Mouse (Mus musculus) lung, embryonic 15.5 days (tissue): ENCODE results near the gene Bmpr1a. TPM values are rescaled to one million over a fixed set of nuclear protein-coding genes. Genes with fewer than 3 reads are reported as not detected.
"Not testable (repeated sequence)": the region's sequence is repeated elsewhere in the genome, so short reads cannot be mapped to it uniquely, and the experiment has no call there.

Experiments used
- ATAC-seq: fragments of 200-750 bp; cut with Nextera tagmentation; 2 replicates; pipeline ENCODE4 v1.8.0; 2017; ENCODE audit warnings: moderate number of reproducible peaks, borderline replicate concordance; ENCODE audit not compliant: low FRiP score, low TSS enrichment; ENCODE audit errors: extremely low read depth
- H3K27ac ChIP-seq: fragments of 300-500 bp; sonication (generic); 2 replicates; pipeline ENCODE4 v1.5.1; 2015; ENCODE audit warnings: moderate library complexity, mild to moderate bottlenecking, inconsistent platforms
- H3K27me3 ChIP-seq: fragments of 300-500 bp; sonication (generic); 2 replicates; pipeline ENCODE4 v1.6.1; 2015; ENCODE audit warnings: inconsistent platforms
- H3K36me3 ChIP-seq: fragments of 300-500 bp; sonication (generic); 2 replicates; pipeline ENCODE4 v1.6.1; 2015; ENCODE audit warnings: inconsistent platforms
- H3K4me1 ChIP-seq: fragments of 300-500 bp; sonication (generic); 2 replicates; pipeline ENCODE4 v1.6.1; 2015; ENCODE audit warnings: inconsistent platforms
- H3K4me2 ChIP-seq: fragments of 300-500 bp; sonication (generic); 2 replicates; pipeline ENCODE4 v1.6.1; 2015; ENCODE audit warnings: inconsistent platforms, mild to moderate bottlenecking, moderate library complexity
- H3K4me3 ChIP-seq: fragments of 300-500 bp; sonication (generic); 2 replicates; pipeline ENCODE4 v1.5.1; 2015; ENCODE audit warnings: mild to moderate bottlenecking, inconsistent platforms
- H3K9ac ChIP-seq: fragments of 300-500 bp; sonication (generic); 2 replicates; pipeline ENCODE4 v1.6.1; 2015; ENCODE audit warnings: inconsistent platforms
- H3K9me3 ChIP-seq: fragments of 300-500 bp; sonication (generic); 2 replicates; pipeline ENCODE4 v1.6.1; 2016; ENCODE audit warnings: inconsistent platforms
- WGBS: fragments of 180-500 bp; shearing (Covaris S2); methylation state at CpG from one replicate; pipeline ENCODE4 v1.1.7; 2015; 5-methylcytosine and 5-hydroxymethylcytosine counted together
- polyA plus RNA-seq: library from polyadenylated mRNA; unstranded; fragments of >200 nt; fragmentation: Nextera tagmentation; extraction: Ambion mirVana; gene quantifications from 2 replicates; pipeline ENCODE4 v1.2.1, GENCODE M21; 2015

Bmpr1a gene
- polyA plus RNA-seq, 1 experiment from 2014 or later: 39.1 TPM

DNA sequence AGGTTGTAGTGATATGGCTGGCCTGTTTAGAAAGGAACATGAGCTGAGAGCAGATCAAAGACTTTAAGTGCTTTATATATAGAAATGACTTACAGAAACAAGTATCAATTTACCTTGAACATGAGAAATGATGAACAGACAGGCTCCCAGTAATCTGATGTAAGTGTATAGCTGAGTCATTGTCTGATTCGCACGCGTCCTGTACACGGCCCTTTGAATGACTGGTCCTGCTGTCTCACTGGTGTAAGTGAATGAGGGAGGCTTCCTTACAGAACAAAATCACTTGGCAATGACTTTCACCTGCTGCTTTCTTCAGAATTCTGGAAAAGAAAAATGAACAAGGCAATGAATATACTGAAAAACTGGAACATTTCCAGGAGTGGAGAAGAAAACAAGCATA, 55.5 kb downstream of the Bmpr1a start:
- no peaks in the 10 kb centered on the region for H3K27me3 ChIP-seq
- H3K36me3 ChIP-seq: peaks cover 18% of the 10 kb centered on the region
- WGBS: 80% methylated on average over 4 of the region's 4 CpGs
- H3K4me1 ChIP-seq: 0 out of 2 replicates have a peak, but pooled peaks cover 4% of the 10 kb centered on the region
- H3K4me3 ChIP-seq: no peak overlapping the region
- no peaks in the 10 kb centered on the region for H3K9me3 ChIP-seq
- no peak overlapping the region for H3K9ac ChIP-seq
- no peak for ATAC-seq
- no peak overlapping the region for H3K27ac ChIP-seq
- H3K4me2 ChIP-seq: no peak overlapping the region

DNA sequence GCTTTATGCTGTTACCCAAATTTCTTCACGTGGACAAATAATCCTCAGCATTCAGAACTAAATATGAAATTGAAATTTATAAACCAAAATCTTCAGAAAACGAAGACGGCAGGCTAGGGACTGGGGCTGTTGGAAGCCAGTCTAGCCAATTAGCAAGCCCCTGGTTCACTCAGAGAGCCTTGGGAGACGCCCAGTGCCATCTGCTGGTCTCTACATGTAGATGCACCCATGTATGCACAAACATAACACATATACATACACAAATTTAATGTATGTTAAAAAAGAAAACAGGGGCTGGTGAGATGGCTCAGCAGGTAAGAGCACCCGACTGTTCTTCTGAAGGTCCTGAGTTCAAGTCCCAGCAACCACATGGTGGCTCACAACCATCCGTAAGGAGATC, 56.5 kb downstream of the Bmpr1a start:
- H3K27ac ChIP-seq: no peak overlapping the region
- WGBS: 93% methylated on average over 6 of the region's 6 CpGs
- no peak overlapping the region for H3K4me3 ChIP-seq
- H3K27me3 ChIP-seq: no peaks in the 10 kb centered on the region
- no peaks in the 10 kb centered on the region for H3K9me3 ChIP-seq
- H3K36me3 ChIP-seq: peaks cover 21% of the 10 kb centered on the region
- ATAC-seq: no peak
- H3K4me1 ChIP-seq: 0 out of 2 replicates have a peak, but pooled peaks cover 4% of the 10 kb centered on the region
- H3K4me2 ChIP-seq: no peak overlapping the region
- no peak overlapping the region for H3K9ac ChIP-seq

DNA sequence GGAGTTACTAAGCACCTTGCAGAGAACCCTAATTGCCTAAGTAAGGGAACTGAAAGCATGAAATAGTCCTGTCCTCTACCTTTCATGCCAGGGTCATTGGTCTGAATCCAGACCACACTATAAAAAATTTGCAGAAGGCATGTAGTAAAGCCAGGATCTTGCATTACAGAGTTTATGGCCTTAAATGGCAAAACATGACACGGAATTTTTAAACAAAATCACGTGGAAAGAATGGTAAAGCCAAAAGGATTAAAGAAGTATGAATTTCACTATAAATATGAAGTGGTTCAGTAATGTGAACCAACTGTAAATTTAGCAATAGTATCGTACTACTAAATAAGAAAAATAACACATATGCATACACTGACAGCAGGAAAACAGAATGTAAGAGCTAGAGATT, 57.8 kb downstream of the Bmpr1a start:
- H3K36me3 ChIP-seq: peaks cover 30% of the 10 kb centered on the region
- no peaks in the 10 kb centered on the region for H3K9me3 ChIP-seq
- 0 out of 2 replicates have a peak, but pooled peaks cover 4% of the 10 kb centered on the region for H3K4me1 ChIP-seq
- no peak overlapping the region for H3K27ac ChIP-seq
- no peak overlapping the region for H3K4me2 ChIP-seq
- ATAC-seq: no peak
- H3K4me3 ChIP-seq: no peak overlapping the region
- WGBS: 77% methylated on average over 3 of the region's 3 CpGs
- H3K9ac ChIP-seq: no peak overlapping the region
- H3K27me3 ChIP-seq: no peaks in the 10 kb centered on the region

DNA sequence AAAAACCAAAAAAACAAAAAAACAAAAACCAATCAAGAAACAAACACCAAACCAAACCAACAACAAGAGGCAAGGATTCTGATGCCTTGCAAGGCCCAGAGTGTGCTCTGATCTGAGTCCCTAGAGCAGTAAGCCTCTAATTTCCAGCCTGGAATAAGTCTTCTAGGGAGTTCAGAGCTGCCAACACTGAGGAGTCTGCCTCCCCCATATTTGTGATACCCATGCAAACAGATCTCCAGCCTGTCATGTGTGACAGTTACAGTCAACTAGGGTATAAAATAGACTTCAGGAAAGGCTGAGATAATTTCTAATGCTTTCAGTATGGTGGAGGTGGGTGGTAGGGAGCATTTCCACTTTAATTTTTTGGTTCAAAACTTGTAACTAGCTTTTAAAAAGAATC, 58.2 kb downstream of the Bmpr1a start:
- Histone ChIP-seq H3K9me3 (no peaks in the 10 kb centered on the region), H3K4me3 (no peak overlapping the region), H3K36me3 (peaks cover 32% of the 10 kb centered on the region), H3K27me3 (no peaks in the 10 kb centered on the region), H3K9ac (no peak overlapping the region), H3K27ac (no peak overlapping the region), H3K4me1 (0 out of 2 replicates have a peak, but pooled peaks cover 4% of the 10 kb centered on the region), H3K4me2 (no peak overlapping the region)
- no peak for ATAC-seq

DNA sequence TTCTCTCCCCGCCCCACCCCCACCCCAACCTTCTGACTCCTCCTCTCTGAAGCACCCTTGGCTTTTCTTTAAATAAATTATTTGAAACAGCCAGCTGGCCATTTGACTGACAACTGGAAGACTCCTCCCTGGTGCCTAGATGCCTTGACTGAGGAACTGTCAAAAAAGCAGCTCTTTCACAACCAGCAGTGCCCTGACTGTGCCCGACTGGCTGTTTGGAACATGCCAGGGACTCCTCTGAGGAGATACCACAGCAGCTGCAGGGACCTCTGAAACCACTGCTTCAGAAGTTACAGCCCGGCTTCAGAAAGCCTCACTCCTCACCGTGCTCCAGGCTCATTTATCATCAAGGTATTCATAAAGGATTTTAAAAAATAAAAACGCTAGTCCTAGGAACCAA, 58.8 kb downstream of the Bmpr1a start:
- Histone ChIP-seq H3K4me2 (no peak overlapping the region), H3K27ac (no peak overlapping the region), H3K4me3 (no peak overlapping the region), H3K27me3 (no peaks in the 10 kb centered on the region), H3K9ac (no peak overlapping the region), H3K36me3 (peaks cover 37% of the 10 kb centered on the region), H3K4me1 (no peaks in the 10 kb centered on the region), H3K9me3 (no peaks in the 10 kb centered on the region)
- no peak for ATAC-seq
- 73% methylated on average over 5 of the region's 5 CpGs for WGBS

DNA sequence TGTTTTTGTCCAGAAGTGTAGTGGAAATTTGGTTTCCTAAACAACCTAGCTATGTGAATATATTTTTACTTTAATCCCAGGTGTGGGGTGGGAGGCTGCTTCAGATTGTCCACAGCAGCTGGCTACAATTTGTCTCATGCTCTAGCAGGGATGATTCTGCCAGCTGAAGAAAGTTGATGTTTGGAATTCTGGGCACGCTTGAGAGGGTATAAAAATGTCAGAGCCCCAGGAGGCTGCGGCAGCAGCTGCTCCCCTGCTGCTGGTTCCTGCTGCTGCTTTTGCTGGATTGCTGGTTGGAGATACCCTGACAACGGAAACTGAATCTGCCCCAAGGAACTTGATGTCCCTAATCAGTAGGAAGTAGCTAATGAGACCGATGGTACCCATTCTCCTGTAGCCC, 60.6 kb downstream of the Bmpr1a start:
- WGBS: 84% methylated on average over 4 of the region's 4 CpGs
- Histone ChIP-seq H3K4me2 (no peak overlapping the region), H3K4me3 (no peak overlapping the region), H3K36me3 (peaks cover 37% of the 10 kb centered on the region), H3K27ac (no peak overlapping the region), H3K27me3 (no peaks in the 10 kb centered on the region), H3K4me1 (no peaks in the 10 kb centered on the region), H3K9me3 (no peaks in the 10 kb centered on the region), H3K9ac (no peak overlapping the region)
- no peak for ATAC-seq

DNA sequence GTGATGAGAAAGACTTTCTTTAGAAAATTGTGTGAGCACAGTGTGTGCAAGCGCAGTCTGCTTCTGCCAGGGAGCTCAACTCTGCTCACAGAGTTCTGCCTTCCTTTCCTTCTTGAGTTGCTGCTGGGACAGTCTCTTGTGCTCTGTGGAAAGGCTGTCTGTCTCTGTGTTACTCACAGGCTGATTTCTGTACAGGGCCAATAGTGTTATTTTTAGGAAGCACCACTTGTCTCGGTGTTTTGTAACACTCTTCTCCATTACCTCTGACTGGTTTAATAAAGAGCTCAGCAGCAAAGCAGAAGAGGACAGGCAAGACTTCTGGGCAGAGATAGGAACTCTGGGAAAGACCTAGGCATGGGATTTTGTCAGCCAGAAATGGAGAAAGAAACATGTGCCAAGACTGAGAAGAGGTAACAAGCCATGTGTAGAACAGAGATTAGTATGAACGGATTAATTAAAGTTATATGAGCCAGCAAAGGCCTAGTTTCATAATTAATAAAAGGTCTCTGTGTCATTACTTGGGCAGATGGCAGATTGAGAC, 62.5 kb downstream of the Bmpr1a start:
- Histone ChIP-seq H3K4me2 (no peak overlapping the region), H3K9me3 (no peaks in the 10 kb centered on the region), H3K27ac (no peak overlapping the region), H3K9ac (no peak overlapping the region), H3K27me3 (no peaks in the 10 kb centered on the region), H3K4me3 (no peak overlapping the region), H3K36me3 (peaks cover 29% of the 10 kb centered on the region), H3K4me1 (no peaks in the 10 kb centered on the region)
- ATAC-seq: no peak
- 84% methylated on average over 3 of the region's 3 CpGs for WGBS

DNA sequence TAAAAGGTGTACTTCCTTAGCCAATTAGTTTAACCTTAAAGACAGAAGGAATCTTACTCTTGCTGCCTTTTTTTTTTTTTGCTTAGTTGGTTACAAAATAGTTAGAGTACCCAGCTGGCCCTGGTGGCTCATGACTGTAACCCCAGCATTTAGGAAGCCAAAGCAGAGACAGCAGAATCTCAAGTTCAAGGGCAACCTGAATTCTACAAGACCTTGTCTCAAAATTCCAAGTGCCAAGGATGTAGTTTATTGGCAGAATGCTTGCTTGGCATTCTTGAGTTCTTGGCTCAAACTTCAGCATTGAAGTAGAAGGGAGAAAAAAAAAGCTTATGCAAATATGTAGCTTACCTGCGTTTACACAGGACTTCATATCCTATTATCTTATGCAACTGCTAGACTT, 74.1 kb downstream of the Bmpr1a start:
- Histone ChIP-seq H3K9ac (no peak overlapping the region), H3K27ac (no peak overlapping the region), H3K4me2 (no peak overlapping the region), H3K4me3 (no peak overlapping the region), H3K9me3 (no peaks in the 10 kb centered on the region), H3K36me3 (peaks cover 43% of the 10 kb centered on the region; the same call in 1 of the 2 replicates), H3K4me1 (no peaks in the 10 kb centered on the region), H3K27me3 (no peaks in the 10 kb centered on the region)
- 71% methylated on average over 1 of the region's 1 CpGs for WGBS
- no peak for ATAC-seq

DNA sequence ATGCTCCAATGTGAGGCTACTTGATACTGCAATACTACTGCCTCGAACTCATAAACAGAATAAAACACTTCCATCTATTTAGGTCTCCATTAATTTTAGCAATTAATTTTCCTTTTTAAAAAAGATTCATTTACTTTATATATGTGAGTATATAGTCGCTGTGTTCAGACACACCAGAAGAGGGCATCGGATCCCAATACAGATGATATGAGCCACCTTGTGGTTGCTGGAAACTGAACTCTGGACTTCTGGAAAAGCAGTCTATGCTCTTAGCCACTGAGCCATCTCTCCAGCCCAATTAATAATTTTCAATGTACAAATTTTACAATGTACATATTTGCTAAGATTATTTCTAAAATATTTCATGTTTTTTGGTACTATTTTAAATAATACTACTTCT, 74.9 kb downstream of the Bmpr1a start:
- H3K9me3 ChIP-seq: no peaks in the 10 kb centered on the region
- no peak overlapping the region for H3K4me3 ChIP-seq
- H3K27ac ChIP-seq: no peak overlapping the region
- 91% methylated on average over 3 of the region's 3 CpGs for WGBS
- no peak for ATAC-seq
- no peaks in the 10 kb centered on the region for H3K4me1 ChIP-seq
- no peak overlapping the region for H3K4me2 ChIP-seq
- no peaks in the 10 kb centered on the region for H3K27me3 ChIP-seq
- H3K36me3 ChIP-seq: peaks cover 49% of the 10 kb centered on the region; the same call in 1 of the 2 replicates
- H3K9ac ChIP-seq: no peak overlapping the region

DNA sequence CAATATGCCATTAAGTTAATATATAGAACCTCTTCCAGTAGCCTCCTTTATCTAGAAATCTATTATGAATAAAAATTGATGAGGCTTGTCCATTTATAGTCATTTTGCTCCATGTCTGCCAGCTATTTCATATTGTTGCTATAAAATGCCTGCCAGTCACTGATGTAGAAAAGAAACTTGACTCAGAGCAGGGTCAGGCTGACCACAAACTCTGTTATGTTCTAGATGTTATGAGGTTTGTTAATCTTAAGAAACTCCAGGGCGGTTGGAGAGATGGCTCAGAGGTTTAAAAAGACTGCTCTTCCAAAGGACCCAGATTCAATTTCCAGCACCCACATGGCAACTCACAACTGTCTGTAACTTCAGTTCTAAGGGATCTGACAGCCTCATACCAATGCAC, 82.1 kb downstream of the Bmpr1a start:
- H3K36me3 ChIP-seq: peaks cover 63% of the 10 kb centered on the region
- no peak overlapping the region for H3K4me2 ChIP-seq
- H3K4me1 ChIP-seq: no peaks in the 10 kb centered on the region
- H3K9ac ChIP-seq: no peak overlapping the region
- H3K27me3 ChIP-seq: no peaks in the 10 kb centered on the region
- no peaks in the 10 kb centered on the region for H3K9me3 ChIP-seq
- ATAC-seq: no peak
- H3K27ac ChIP-seq: no peak overlapping the region
- 89% methylated on average over 1 of the region's 1 CpGs for WGBS
- no peak overlapping the region for H3K4me3 ChIP-seq

DNA sequence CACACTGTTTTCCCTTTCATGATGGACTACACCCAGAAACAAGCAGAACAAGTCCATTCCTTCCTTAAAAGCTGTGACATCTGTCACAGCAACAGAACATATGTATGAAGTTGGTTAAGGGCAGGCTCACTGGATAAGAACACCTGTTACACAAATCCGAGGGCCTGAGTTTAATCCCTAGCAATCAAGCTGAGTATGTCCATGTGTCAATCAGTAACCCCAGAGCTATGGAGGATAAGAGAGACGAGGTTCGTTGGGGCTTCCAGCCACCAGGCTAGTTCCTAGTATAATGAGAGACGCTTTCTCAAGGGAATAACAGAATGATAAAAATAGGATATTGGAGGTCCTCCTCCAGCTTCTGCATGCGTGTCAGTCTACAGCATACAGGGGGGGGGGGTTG, 85.6 kb downstream of the Bmpr1a start:
- Histone ChIP-seq H3K9ac (no peak overlapping the region), H3K27me3 (no peaks in the 10 kb centered on the region), H3K27ac (no peak overlapping the region), H3K4me2 (no peak overlapping the region), H3K36me3 (peaks cover 50% of the 10 kb centered on the region), H3K4me3 (no peak overlapping the region), H3K9me3 (no peaks in the 10 kb centered on the region), H3K4me1 (no peaks in the 10 kb centered on the region)
- 84% methylated on average over 5 of the region's 5 CpGs for WGBS
- ATAC-seq: no peak

DNA sequence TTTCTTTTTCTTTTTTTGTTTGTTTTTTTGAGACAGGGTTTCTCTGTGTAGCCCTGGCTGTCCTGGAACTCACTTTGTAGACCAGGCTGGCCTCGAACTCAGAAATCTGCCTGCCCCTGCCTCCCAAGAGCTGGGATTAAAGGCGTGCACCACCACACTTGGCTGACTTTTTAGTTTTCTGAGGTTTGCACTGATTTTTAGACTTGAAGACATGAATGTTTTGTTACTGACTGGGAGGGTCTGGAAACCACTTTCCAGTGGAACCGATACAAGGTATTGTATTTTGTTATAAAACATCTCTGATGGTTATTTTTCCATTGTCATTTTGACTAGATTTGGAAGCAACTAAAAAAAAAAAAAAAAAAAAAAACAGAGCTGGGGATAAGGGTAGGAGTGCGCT, 86.2 kb downstream of the Bmpr1a start:
- H3K27me3 ChIP-seq, H3K9ac ChIP-seq, H3K4me2 ChIP-seq, H3K4me1 ChIP-seq, ATAC-seq, H3K9me3 ChIP-seq, H3K27ac ChIP-seq, H3K4me3 ChIP-seq: not testable (repeated sequence)
- peaks cover 46% of the 10 kb centered on the region for H3K36me3 ChIP-seq
- 93% methylated on average over 4 of the region's 4 CpGs for WGBS
